Mouse (Mus musculus): ENCODE data around the gene Olfr1289.

- TF ChIP-seq CTCF (IDR thresholded peaks at IDR 0.05) (no peak), EP300 (IDR thresholded peaks at IDR 0.05) (no peak)
Observed at GRCm38 (mm10) chr2:111517451-111517850, 36.8 kb downstream of the Olfr1289 start.

Data from lung, postnatal 0 days (tissue).